Mouse (Mus musculus): ENCODE results near the gene Txn2. TPM values are rescaled to one million over a fixed set of nuclear protein-coding genes. Genes with fewer than 3 reads are reported as not detected.

The Txn2 gene
- polyA plus RNA-seq, 1 experiment from 2014 or later, result 315 TPM

- no peak for DNase-seq (ENCODE audit: low spot score)
- Histone ChIP-seq H3K36me3 (no peaks in the 10 kb centered on the region), H3K4me1 (peaks cover 39% of the 10 kb centered on the region), H3K9me3 (no peaks in the 10 kb centered on the region), H3K27me3 (ENCODE audit: insufficient read depth, poor library complexity, severe bottlenecking) (no peaks in the 10 kb centered on the region), H3K27ac (no peak overlapping the region), H3K4me3 (no peak overlapping the region)
- 86% methylated on average over 10 of the region's 10 CpGs for WGBS
Observed at GRCm38 (mm10) chr15:77892420-77892819, 36.4 kb downstream of the Txn2 start.

GRCm38 (mm10) chr15:77891766-77892165, 37.0 kb downstream of the Txn2 start:
- no peak overlapping the region; the same call in 1 of the 2 replicates for H3K27ac ChIP-seq
- no peak for DNase-seq (ENCODE audit: low spot score)
- H3K4me3 ChIP-seq, result no peak overlapping the region
- peaks cover 46% of the 10 kb centered on the region for H3K4me1 ChIP-seq
- H3K27me3 ChIP-seq (ENCODE audit: insufficient read depth, poor library complexity, severe bottlenecking), result no peaks in the 10 kb centered on the region
- H3K36me3 ChIP-seq, result no peaks in the 10 kb centered on the region
- WGBS, result 79% methylated on average over 8 of the region's 8 CpGs
- no peaks in the 10 kb centered on the region for H3K9me3 ChIP-seq

GRCm38 (mm10) chr15:77889761-77890422, 38.9 kb downstream of the Txn2 start:
- DNase-seq (ENCODE audit: low spot score), result no peak
- 46% methylated on average over 4 of the region's 4 CpGs for WGBS

GRCm38 (mm10) chr15:77888286-77888685, 40.5 kb downstream of the Txn2 start:
- Histone ChIP-seq H3K9me3 (no peaks in the 10 kb centered on the region), H3K4me3 (no peak overlapping the region), H3K27me3 (ENCODE audit: insufficient read depth, poor library complexity, severe bottlenecking) (no peaks in the 10 kb centered on the region), H3K36me3 (no peaks in the 10 kb centered on the region), H3K4me1 (peaks cover 42% of the 10 kb centered on the region), H3K27ac (no peak overlapping the region)
- DNase-seq (ENCODE audit: low spot score), result no peak
- 57% methylated on average over 7 of the region's 7 CpGs for whole genome bisulfite sequencing

More at GRCm38 (mm10) chr15:77889761-77890422, 38.9 kb downstream of the Txn2 start:
- no peaks in the 10 kb centered on the region for H3K27me3 ChIP-seq (ENCODE audit: insufficient read depth, poor library complexity, severe bottlenecking)
- no peaks in the 10 kb centered on the region for H3K9me3 ChIP-seq
- no peaks in the 10 kb centered on the region for H3K36me3 ChIP-seq
- H3K4me1 ChIP-seq, result peaks cover 50% of the 10 kb centered on the region
- H3K27ac ChIP-seq, result 0 out of 2 replicates have a peak overlapping the region, but pooled peaks have one; percentile 17
- H3K4me3 ChIP-seq, result no peak overlapping the region

- no peaks in the 10 kb centered on the region for H3K27me3 ChIP-seq (ENCODE audit: insufficient read depth, poor library complexity, severe bottlenecking)
- DNase-seq (ENCODE audit: low spot score), result no peak
- H3K9me3 ChIP-seq, result no peaks in the 10 kb centered on the region
- peak overlapping the region; percentile 17; the same call in 1 of the 2 replicates for H3K27ac ChIP-seq
- H3K4me1 ChIP-seq, result peaks cover 48% of the 10 kb centered on the region
- no peaks in the 10 kb centered on the region for H3K36me3 ChIP-seq
- WGBS, result 52% methylated on average over 1 of the region's 1 CpGs
- no peak overlapping the region for H3K4me3 ChIP-seq
Observed at GRCm38 (mm10) chr15:77887093-77887488, 41.7 kb downstream of the Txn2 start.

- no peak overlapping the region for H3K4me3 ChIP-seq
- peak overlapping the region; percentile 39 for H3K27ac ChIP-seq
- H3K27me3 ChIP-seq (ENCODE audit: insufficient read depth, poor library complexity, severe bottlenecking), result no peaks in the 10 kb centered on the region
- no peak for DNase-seq (ENCODE audit: low spot score)
- WGBS, result 95% methylated on average over 4 of the region's 5 CpGs
- no peaks in the 10 kb centered on the region for H3K36me3 ChIP-seq
- peaks cover 54% of the 10 kb centered on the region for H3K4me1 ChIP-seq
- no peaks in the 10 kb centered on the region for H3K9me3 ChIP-seq
Observed at GRCm38 (mm10) chr15:77886369-77887092, 42.3 kb downstream of the Txn2 start.

GRCm38 (mm10) chr15:77885945-77886344, 42.9 kb downstream of the Txn2 start:
- Histone ChIP-seq H3K4me3 (no peak overlapping the region), H3K27ac (0 out of 2 replicates have a peak overlapping the region, but pooled peaks have one; percentile 39), H3K36me3 (no peaks in the 10 kb centered on the region), H3K4me1 (peaks cover 52% of the 10 kb centered on the region), H3K9me3 (no peaks in the 10 kb centered on the region), H3K27me3 (ENCODE audit: insufficient read depth, poor library complexity, severe bottlenecking) (no peaks in the 10 kb centered on the region)
- DNase-seq (ENCODE audit: low spot score), result no peak
- WGBS, result 77% methylated on average over 4 of the region's 4 CpGs

- no peaks in the 10 kb centered on the region for H3K36me3 ChIP-seq
- H3K27ac ChIP-seq, result 0 out of 2 replicates have a peak overlapping the region, but pooled peaks have one; percentile 22
- H3K9me3 ChIP-seq, result no peaks in the 10 kb centered on the region
- DNase-seq (ENCODE audit: low spot score), result no peak
- no peak overlapping the region for H3K4me3 ChIP-seq
- 80% methylated on average over 6 of the region's 6 CpGs for WGBS
- no peaks in the 10 kb centered on the region for H3K27me3 ChIP-seq (ENCODE audit: insufficient read depth, poor library complexity, severe bottlenecking)
- H3K4me1 ChIP-seq, result peaks cover 51% of the 10 kb centered on the region
Observed at GRCm38 (mm10) chr15:77885159-77885558, 43.6 kb downstream of the Txn2 start.

- no peak for DNase-seq (ENCODE audit: low spot score)
- Histone ChIP-seq H3K9me3 (no peaks in the 10 kb centered on the region), H3K27ac (peak overlapping the region; percentile 91), H3K4me1 (peaks cover 45% of the 10 kb centered on the region), H3K36me3 (no peaks in the 10 kb centered on the region), H3K4me3 (peak overlapping the region; percentile 24), H3K27me3 (ENCODE audit: insufficient read depth, poor library complexity, severe bottlenecking) (no peaks in the 10 kb centered on the region)
- WGBS, result 41% methylated on average over 4 of the region's 4 CpGs
Observed at GRCm38 (mm10) chr15:77883697-77884010, 45.2 kb downstream of the Txn2 start.

- peak overlapping the region; percentile 91 for H3K27ac ChIP-seq
- peak overlapping the region; percentile 24 for H3K4me3 ChIP-seq
- H3K36me3 ChIP-seq, result no peaks in the 10 kb centered on the region
- no peaks in the 10 kb centered on the region for H3K27me3 ChIP-seq (ENCODE audit: insufficient read depth, poor library complexity, severe bottlenecking)
- no peaks in the 10 kb centered on the region for H3K9me3 ChIP-seq
- WGBS, result 6% methylated on average over 16 of the region's 17 CpGs
- peak; percentile 89 for DNase-seq (ENCODE audit: low spot score)
- H3K4me1 ChIP-seq, result peaks cover 45% of the 10 kb centered on the region
Observed at GRCm38 (mm10) chr15:77882797-77883696, 45.8 kb downstream of the Txn2 start.

GRCm38 (mm10) chr15:77882297-77882696, 46.5 kb downstream of the Txn2 start:
- H3K27me3 ChIP-seq (ENCODE audit: insufficient read depth, poor library complexity, severe bottlenecking), result no peaks in the 10 kb centered on the region
- WGBS, result 50% methylated on average over 6 of the region's 6 CpGs
- H3K27ac ChIP-seq, result peak overlapping the region; percentile 91
- peaks cover 40% of the 10 kb centered on the region for H3K4me1 ChIP-seq
- H3K36me3 ChIP-seq, result no peaks in the 10 kb centered on the region
- 0 out of 2 replicates have a peak overlapping the region, but pooled peaks have one; percentile 24 for H3K4me3 ChIP-seq
- H3K9me3 ChIP-seq, result no peaks in the 10 kb centered on the region
- DNase-seq (ENCODE audit: low spot score), result no peak

GRCm38 (mm10) chr15:77881698-77882097, 47.1 kb downstream of the Txn2 start:
- Histone ChIP-seq H3K4me3 (no peak overlapping the region), H3K27me3 (ENCODE audit: insufficient read depth, poor library complexity, severe bottlenecking) (no peaks in the 10 kb centered on the region), H3K9me3 (no peaks in the 10 kb centered on the region), H3K36me3 (no peaks in the 10 kb centered on the region), H3K4me1 (peaks cover 34% of the 10 kb centered on the region), H3K27ac (peak overlapping the region; percentile 91)
- no peak for DNase-seq (ENCODE audit: low spot score)
- WGBS, result 43% methylated on average over 5 of the region's 5 CpGs
